Mouse (Mus musculus): ENCODE measurements around the gene Fancb. TPM values are rescaled to one million over a fixed set of nuclear protein-coding genes. Genes with fewer than 3 reads are reported as not detected.

Fancb gene
- polyA plus RNA-seq (2014; fragmentation: Nextera tagmentation; extraction: Ambion mirVana) = 8.8 and 9.9 TPM in 2 replicates

GRCm38 (mm10) chrX:164980193-164980775 lies at the start of gene Fancb, which contains the start of gene Mospd2:
Fancb (plus strand) TSS chrX:164980592.
Mospd2 (minus strand) TSS chrX:164980375.
- Histone ChIP-seq H3K9ac (ENCODE audit: low read depth, low read length) (peak within 1 kb of the TSS; percentile 55), H3K27ac (ENCODE audit: low read depth, low read length) (no peak within 1 kb of the TSS), H3K4me1 (replicated peaks; ENCODE audit: control insufficient read depth, insufficient read depth, low read length) (no peaks in the 10 kb centered on the region), H3K9me3 (ENCODE audit: control insufficient read depth, low read length) (no peaks in the 10 kb centered on the region), H3K4me2 (replicated peaks; ENCODE audit: low read depth, low read length) (peak within 1 kb of the TSS; percentile 39), H3K27me3 (ENCODE audit: control insufficient read depth, insufficient read depth, low read length) (no peaks in the 10 kb centered on the region), H3K36me3 (ENCODE audit: control insufficient read depth, insufficient read depth, low read length) (no peaks in the 10 kb centered on the region), H3K4me3 (ENCODE audit: low read depth, low read length) (peak within 1 kb of the TSS; percentile 52)
- DNase-seq (ENCODE audit: low spot score) = peak; percentile 79
- peak; percentile 100 for ATAC-seq (ENCODE audit: low FRiP score)
- 14% methylated on average over 21 of the region's 26 CpGs for WGBS

GRCm38 (mm10) chrX:164941540-164941939 lies 38.9 kb upstream of the Fancb start:
- WGBS = 94% methylated on average over 5 of the region's 5 CpGs
- no peak overlapping the region for H3K4me2 ChIP-seq (replicated peaks; ENCODE audit: low read depth, low read length)
- no peaks in the 10 kb centered on the region for H3K27me3 ChIP-seq (ENCODE audit: control insufficient read depth, insufficient read depth, low read length)
- no peaks in the 10 kb centered on the region for H3K9me3 ChIP-seq (ENCODE audit: control insufficient read depth, low read length)
- H3K4me1 ChIP-seq (replicated peaks; ENCODE audit: control insufficient read depth, insufficient read depth, low read length) = no peaks in the 10 kb centered on the region
- DNase-seq (ENCODE audit: low spot score) (no peak), ATAC-seq (ENCODE audit: low FRiP score) (no peak)
- no peaks in the 10 kb centered on the region for H3K36me3 ChIP-seq (ENCODE audit: control insufficient read depth, insufficient read depth, low read length)
- no peak overlapping the region for H3K9ac ChIP-seq (ENCODE audit: low read depth, low read length)
- H3K4me3 ChIP-seq (ENCODE audit: low read depth, low read length) = no peak overlapping the region
- H3K27ac ChIP-seq (ENCODE audit: low read depth, low read length) = no peak overlapping the region

GRCm38 (mm10) chrX:164951858-164952576 lies 28.4 kb upstream of the Fancb start:
- H3K4me2 ChIP-seq (replicated peaks; ENCODE audit: low read depth, low read length) = no peak overlapping the region
- H3K9ac ChIP-seq (ENCODE audit: low read depth, low read length) = no peak overlapping the region
- H3K27ac ChIP-seq (ENCODE audit: low read depth, low read length) = no peak overlapping the region
- no peaks in the 10 kb centered on the region for H3K36me3 ChIP-seq (ENCODE audit: control insufficient read depth, insufficient read depth, low read length)
- no peaks in the 10 kb centered on the region for H3K27me3 ChIP-seq (ENCODE audit: control insufficient read depth, insufficient read depth, low read length)
- DNase-seq (ENCODE audit: low spot score) (no peak), ATAC-seq (ENCODE audit: low FRiP score) (no peak)
- H3K4me1 ChIP-seq (replicated peaks; ENCODE audit: control insufficient read depth, insufficient read depth, low read length) = no peaks in the 10 kb centered on the region
- WGBS = 65% methylated on average over 11 of the region's 11 CpGs
- no peak overlapping the region for H3K4me3 ChIP-seq (ENCODE audit: low read depth, low read length)
- H3K9me3 ChIP-seq (ENCODE audit: control insufficient read depth, low read length) = no peaks in the 10 kb centered on the region

GRCm38 (mm10) chrX:164952601-164953375 lies 27.6 kb upstream of the Fancb start:
- DNase-seq (ENCODE audit: low spot score) = no peak
- no peak overlapping the region for H3K4me3 ChIP-seq (ENCODE audit: low read depth, low read length)
- no peaks in the 10 kb centered on the region for H3K27me3 ChIP-seq (ENCODE audit: control insufficient read depth, insufficient read depth, low read length)
- no peak for ATAC-seq (ENCODE audit: low FRiP score)
- no peak overlapping the region for H3K9ac ChIP-seq (ENCODE audit: low read depth, low read length)
- no peaks in the 10 kb centered on the region for H3K9me3 ChIP-seq (ENCODE audit: control insufficient read depth, low read length)
- no peak overlapping the region for H3K4me2 ChIP-seq (replicated peaks; ENCODE audit: low read depth, low read length)
- no peaks in the 10 kb centered on the region for H3K36me3 ChIP-seq (ENCODE audit: control insufficient read depth, insufficient read depth, low read length)
- no peak overlapping the region for H3K27ac ChIP-seq (ENCODE audit: low read depth, low read length)
- 85% methylated on average over 5 of the region's 5 CpGs for WGBS
- no peaks in the 10 kb centered on the region for H3K4me1 ChIP-seq (replicated peaks; ENCODE audit: control insufficient read depth, insufficient read depth, low read length)

- no peaks in the 10 kb centered on the region for H3K36me3 ChIP-seq (ENCODE audit: control insufficient read depth, insufficient read depth, low read length)
- H3K4me3 ChIP-seq (ENCODE audit: low read depth, low read length) = no peak overlapping the region
- H3K4me2 ChIP-seq (replicated peaks; ENCODE audit: low read depth, low read length) = no peak overlapping the region
- no peak overlapping the region for H3K27ac ChIP-seq (ENCODE audit: low read depth, low read length)
- H3K27me3 ChIP-seq (ENCODE audit: control insufficient read depth, insufficient read depth, low read length) = no peaks in the 10 kb centered on the region
- DNase-seq (ENCODE audit: low spot score) = no peak
- H3K9me3 ChIP-seq (ENCODE audit: control insufficient read depth, low read length) = no peaks in the 10 kb centered on the region
- 90% methylated on average over 3 of the region's 3 CpGs for WGBS
- ATAC-seq (ENCODE audit: low FRiP score) = no peak
- H3K9ac ChIP-seq (ENCODE audit: low read depth, low read length) = no peak overlapping the region
- no peaks in the 10 kb centered on the region for H3K4me1 ChIP-seq (replicated peaks; ENCODE audit: control insufficient read depth, insufficient read depth, low read length)
Measured at GRCm38 (mm10) chrX:164965750-164966448, 14.5 kb upstream of the Fancb start.

- Histone ChIP-seq H3K4me1 (replicated peaks; ENCODE audit: control insufficient read depth, insufficient read depth, low read length) (no peaks in the 10 kb centered on the region), H3K4me2 (replicated peaks; ENCODE audit: low read depth, low read length) (no peak overlapping the region), H3K27ac (ENCODE audit: low read depth, low read length) (no peak overlapping the region), H3K9me3 (ENCODE audit: control insufficient read depth, low read length) (no peaks in the 10 kb centered on the region), H3K9ac (ENCODE audit: low read depth, low read length) (no peak overlapping the region), H3K4me3 (ENCODE audit: low read depth, low read length) (no peak overlapping the region), H3K36me3 (ENCODE audit: control insufficient read depth, insufficient read depth, low read length) (no peaks in the 10 kb centered on the region), H3K27me3 (ENCODE audit: control insufficient read depth, insufficient read depth, low read length) (no peaks in the 10 kb centered on the region)
- no peak for ATAC-seq (ENCODE audit: low FRiP score)
- WGBS = 93% methylated on average over 3 of the region's 3 CpGs
- no peak for DNase-seq (ENCODE audit: low spot score)
Measured at GRCm38 (mm10) chrX:164971206-164971605, 9.2 kb upstream of the Fancb start.

- no peaks in the 10 kb centered on the region for H3K4me1 ChIP-seq (replicated peaks; ENCODE audit: control insufficient read depth, insufficient read depth, low read length)
Measured at GRCm38 (mm10) chrX:164978866-164979265, 1.5 kb upstream of the Fancb start.

GRCm38 (mm10) chrX:165003141-165003540 lies 22.7 kb downstream of the Fancb start:
- H3K4me3 ChIP-seq (ENCODE audit: low read depth, low read length) = no peak overlapping the region
- H3K4me1 ChIP-seq (replicated peaks; ENCODE audit: control insufficient read depth, insufficient read depth, low read length) = no peaks in the 10 kb centered on the region
- H3K27me3 ChIP-seq (ENCODE audit: control insufficient read depth, insufficient read depth, low read length) = no peaks in the 10 kb centered on the region
- no peak overlapping the region for H3K9ac ChIP-seq (ENCODE audit: low read depth, low read length)
- H3K9me3 ChIP-seq (ENCODE audit: control insufficient read depth, low read length) = no peaks in the 10 kb centered on the region
- 42% methylated on average over 4 of the region's 4 CpGs for WGBS
- no peak overlapping the region for H3K4me2 ChIP-seq (replicated peaks; ENCODE audit: low read depth, low read length)
- ATAC-seq (ENCODE audit: low FRiP score) = no peak
- DNase-seq (ENCODE audit: low spot score) = no peak
- H3K27ac ChIP-seq (ENCODE audit: low read depth, low read length) = no peak overlapping the region
- no peaks in the 10 kb centered on the region for H3K36me3 ChIP-seq (ENCODE audit: control insufficient read depth, insufficient read depth, low read length)

More at GRCm38 (mm10) chrX:164978866-164979265, 1.5 kb upstream of the Fancb start:
- Histone ChIP-seq H3K9me3 (ENCODE audit: control insufficient read depth, low read length) (no peaks in the 10 kb centered on the region), H3K4me2 (replicated peaks; ENCODE audit: low read depth, low read length) (no peak overlapping the region), H3K9ac (ENCODE audit: low read depth, low read length) (no peak overlapping the region), H3K4me3 (ENCODE audit: low read depth, low read length) (no peak overlapping the region), H3K27ac (ENCODE audit: low read depth, low read length) (no peak overlapping the region), H3K36me3 (ENCODE audit: control insufficient read depth, insufficient read depth, low read length) (no peaks in the 10 kb centered on the region), H3K27me3 (ENCODE audit: control insufficient read depth, insufficient read depth, low read length) (no peaks in the 10 kb centered on the region)
- WGBS = 97% methylated on average over 2 of the region's 2 CpGs
- DNase-seq (ENCODE audit: low spot score) (no peak), ATAC-seq (ENCODE audit: low FRiP score) (no peak)
